Mouse (Mus musculus) intestine, embryonic 16.5 days (tissue): Measurements from ENCODE around the gene Dpt. TPM values are rescaled to one million over a fixed set of nuclear protein-coding genes. Genes with fewer than 3 reads are reported as not detected.

Source experiments
- polyA plus RNA-seq: library from polyadenylated mRNA; unstranded; fragments of >200 nt; fragmentation: Nextera tagmentation; extraction: Ambion mirVana; gene quantifications from 2 replicates; pipeline ENCODE4 v1.2.1, GENCODE M21; 2015

The Dpt gene
- polyA plus RNA-seq, 1 experiment from 2014 or later: 16.0 TPM

Other genes with a start within 250 kb of the Dpt start
- gene Xcl1, start 138.9 kb downstream of the Dpt start, polyA plus RNA-seq: 0.46 and 1.1 TPM in 2 replicates